Mouse (Mus musculus) brain, embryonic 14.5 days (tissue): ENCODE data around the gene Bicc1.

Source experiments
- CTCF ChIP-seq: fragments of 200-500 bp; IDR thresholded peaks from 2 replicates; pipeline ENCODE4 v1.5.1; 2012; ENCODE audit warnings: inconsistent platforms, mild to moderate bottlenecking, moderate library complexity, borderline replicate concordance; ENCODE audit not compliant: insufficient read depth, insufficient read length; ENCODE audit errors: extremely low read depth
- POLR2A ChIP-seq: fragments of 200-500 bp; IDR thresholded peaks from 2 replicates; pipeline ENCODE4 v1.6.1; 2012; ENCODE audit warnings: mild to moderate bottlenecking, inconsistent platforms, borderline replicate concordance; ENCODE audit not compliant: poor library complexity, insufficient read depth, insufficient read length, severe bottlenecking; ENCODE audit errors: extremely low read depth

DNA sequence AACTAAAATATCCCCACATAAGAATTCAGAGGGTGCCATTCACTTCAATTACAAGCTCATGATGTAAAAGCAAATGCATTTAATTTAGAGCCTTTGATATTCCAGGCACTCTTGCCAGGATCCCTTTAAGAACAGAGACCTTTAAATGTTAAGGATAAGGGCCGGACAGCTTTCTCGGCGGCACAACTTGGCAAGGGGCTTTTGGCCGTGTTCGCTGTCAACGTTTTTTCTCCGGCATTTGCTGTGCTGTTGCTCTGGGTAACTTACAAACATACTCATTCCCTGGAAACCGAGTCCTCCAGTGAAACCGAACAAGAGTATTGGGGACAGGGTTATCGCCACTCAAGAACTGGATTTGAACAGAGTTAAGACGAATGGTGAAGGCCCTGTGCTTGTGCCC, 188.3 kb downstream of the Bicc1 start:
- TF ChIP-seq CTCF (no peak), POLR2A (no peak)
